Mouse (Mus musculus) monocyte, adult 59 days (primary cell): ENCODE data around the gene Gnat1. TPM values are rescaled to one million over a fixed set of nuclear protein-coding genes. Genes with fewer than 3 reads are reported as not detected.

Source experiments
- total RNA-seq, 2 experiments: library from RNA; stranded (reverse); gene quantifications; one replicate each; pipeline ENCODE4 v1.2.4; 2023

The Gnat1 gene
- total RNA-seq: not detected

DNA sequence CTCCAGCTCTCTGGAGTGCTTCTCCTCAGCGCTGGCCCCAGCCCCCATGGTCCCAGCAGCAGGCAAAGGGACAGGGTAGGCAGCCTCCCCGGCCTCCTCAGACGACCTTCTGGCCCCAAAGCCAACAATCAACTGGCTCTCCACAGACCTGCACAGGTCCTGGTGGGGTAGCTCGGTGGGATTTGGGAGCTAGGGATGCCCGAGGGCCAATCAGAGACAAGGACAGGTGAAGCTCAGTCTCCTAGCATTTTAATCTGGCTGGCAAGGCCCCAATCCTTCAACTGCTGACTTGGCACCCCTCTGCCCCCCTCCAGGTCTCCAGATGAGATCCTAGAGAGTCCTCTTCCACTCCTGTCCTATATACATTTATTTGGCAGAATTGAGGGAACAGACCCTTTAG lies at the start of gene Gnat1:
Gene Gnat1, minus strand, starts transcription at position 212 of the 400 bp plus-strand sequence.

DNA sequence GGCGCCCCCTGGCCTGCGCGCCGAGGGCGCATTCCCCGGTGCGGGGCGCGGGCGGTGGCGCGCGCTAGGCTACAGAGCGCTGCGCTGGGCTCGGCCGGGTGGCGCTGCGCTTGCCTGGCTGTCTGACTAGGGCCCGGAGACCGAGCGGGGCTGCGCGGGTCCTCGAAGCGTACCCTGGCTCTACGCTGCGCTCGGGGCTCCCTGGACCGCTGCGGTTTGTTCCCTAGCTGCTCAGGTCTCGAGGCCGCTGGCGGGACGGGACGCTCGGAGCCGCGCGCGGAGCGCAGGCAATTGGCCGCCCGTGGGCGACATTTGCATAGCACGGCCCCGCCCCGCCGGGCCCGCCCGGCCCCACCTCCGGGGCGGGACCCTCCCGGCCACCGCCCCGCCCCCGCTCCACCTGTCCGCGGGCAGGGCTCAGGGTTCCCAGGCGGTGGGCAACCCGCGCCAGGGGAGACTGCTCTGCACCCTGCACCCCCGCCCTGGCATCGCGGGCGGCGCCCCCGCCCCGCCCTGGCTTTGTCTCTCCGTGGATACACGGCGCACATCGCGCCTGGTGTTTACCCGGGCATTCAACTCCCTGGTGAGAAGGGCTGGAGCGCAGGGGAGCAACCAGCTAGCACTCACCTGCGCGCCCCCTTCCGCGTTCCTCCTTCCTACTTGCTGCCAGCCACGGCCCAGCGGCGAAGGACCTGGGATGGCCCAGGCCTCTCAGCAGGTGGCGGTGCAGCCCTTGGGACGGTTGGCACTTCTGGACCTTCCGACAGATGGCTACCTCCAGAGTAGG lies 30.4 kb upstream of the Gnat1 start, which contains the start of gene Sema3f:
Gene Sema3f, minus strand, starts transcription at position 779 of the 787 bp plus-strand sequence.

DNA sequence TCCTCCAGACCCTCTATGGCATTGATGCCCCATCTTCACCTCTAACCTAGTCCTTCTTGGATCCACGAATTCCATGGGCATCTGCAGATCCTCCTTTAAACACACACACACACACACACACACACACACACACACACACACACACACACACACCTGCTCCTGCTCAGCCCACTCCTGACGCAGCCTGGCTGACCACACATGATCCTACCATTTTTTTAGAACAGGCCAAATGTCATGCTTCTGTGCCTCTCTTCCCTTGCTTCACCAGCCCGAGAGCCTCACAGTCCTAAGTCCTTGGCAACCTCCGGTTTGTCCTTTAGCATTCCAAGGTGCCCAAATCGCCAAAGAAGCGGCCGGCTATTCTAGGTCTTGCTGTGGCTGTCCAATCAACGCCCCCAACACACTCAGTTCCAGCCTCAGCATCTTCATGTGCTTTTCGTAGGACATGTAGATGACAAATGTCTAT lies 10.0 kb downstream of the Gnat1 start, which contains the start of gene Slc38a3:
Gene Slc38a3, minus strand, starts transcription at position 51 of the 466 bp plus-strand sequence.

DNA sequence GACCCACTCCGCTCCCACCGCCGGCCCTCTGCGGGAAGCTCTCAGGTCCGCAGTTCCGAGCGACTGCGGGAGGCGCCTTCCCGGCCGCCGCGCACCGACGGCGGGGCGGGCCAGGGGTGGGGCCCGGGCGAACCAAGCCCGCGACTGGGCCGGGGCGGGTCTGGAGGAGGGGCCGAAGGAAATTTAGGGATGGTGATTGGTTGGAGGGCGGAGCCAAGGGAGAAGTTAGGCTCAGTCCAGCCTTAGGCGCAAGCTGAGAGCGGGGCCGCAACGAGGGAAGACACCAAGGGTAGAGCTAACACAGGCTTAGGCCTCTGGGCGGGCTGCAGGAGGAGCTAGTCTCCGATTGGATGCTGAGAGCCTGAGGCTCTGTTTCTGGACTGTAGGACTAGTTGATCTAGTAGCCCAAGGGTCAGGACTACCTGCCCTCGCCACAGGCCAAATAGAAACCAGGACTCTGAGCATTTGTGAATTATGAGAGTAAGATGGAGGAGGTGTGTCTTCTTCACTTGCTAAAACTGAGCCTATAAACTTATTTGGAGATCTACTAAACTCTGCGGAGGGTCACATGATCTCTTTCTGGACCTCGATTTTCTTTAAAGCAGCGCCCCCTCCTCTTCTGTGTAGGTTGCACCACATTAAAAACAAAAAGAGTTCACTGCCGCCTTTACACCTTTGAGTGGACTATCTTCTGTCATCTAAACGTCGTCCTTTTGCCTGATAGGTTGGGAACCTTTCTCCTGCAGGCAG lies 44.1 kb downstream of the Gnat1 start, which contains the start of gene Gnai2:
Gene Gnai2, minus strand, starts transcription at position 89 of the 750 bp plus-strand sequence.

Other genes starting within 250 kb of the Gnat1 start
- gene Tmem115, start 145.8 kb downstream of the Gnat1 start, total RNA-seq: 10 to 100 TPM; 22.2 to 24.0 TPM
- gene Cyb561d2, start 137.5 kb downstream of the Gnat1 start, total RNA-seq: 1 to 10 TPM; 8.4 to 9.2 TPM
- 10 to 100 TPM; 12.0 to 15.1 TPM for gene Nprl2, start 137.5 kb downstream of the Gnat1 start, total RNA-seq
- gene Zmynd10, start 132.4 kb downstream of the Gnat1 start, total RNA-seq: not detected
- 100 to 1,000 TPM; 122 to 127 TPM for gene Rassf1, start 128.2 kb downstream of the Gnat1 start, total RNA-seq
- 10 to 100 TPM; 16.1 to 17.9 TPM for gene Tusc2, start 116.5 kb downstream of the Gnat1 start, total RNA-seq
- gene Hyal2, start 111.8 kb downstream of the Gnat1 start, total RNA-seq: 1 to 10 TPM; 3.8 to 6.2 TPM
- gene Hyal1, start 102.8 kb downstream of the Gnat1 start, total RNA-seq: 1 to 10 TPM; 2.4 to 3.7 TPM
- gene Naa80, start 100.8 kb downstream of the Gnat1 start, total RNA-seq: 10 to 100 TPM; 10.3 to 14.2 TPM
- gene Hyal3, start 98.9 kb downstream of the Gnat1 start, total RNA-seq: 1 to 10 TPM in 1 of 2 experiments, under 1 TPM in 1; 0.50 to 1.4 TPM
- gene Ifrd2, start 92.1 kb downstream of the Gnat1 start, total RNA-seq: 10 to 100 TPM; 14.7 to 15.1 TPM
- not detected for gene Sema3b, start 70.5 kb downstream of the Gnat1 start, total RNA-seq
- gene Gnai2, start 44.3 kb downstream of the Gnat1 start, total RNA-seq: 100 to 1,000 TPM; 852 to 878 TPM
- not detected for gene Slc38a3, start 10.2 kb downstream of the Gnat1 start, total RNA-seq
- gene Sema3f, start 30.8 kb upstream of the Gnat1 start, total RNA-seq: not detected
- 100 to 1,000 TPM; 190 to 208 TPM for gene Rbm5, start 91.3 kb upstream of the Gnat1 start, total RNA-seq
- gene Rbm6, start 193.5 kb upstream of the Gnat1 start, total RNA-seq: 100 to 1,000 TPM in 1 of 2 experiments, 10 to 100 TPM in 1; 77.0 to 109 TPM
- gene Mon1a, start 208.4 kb upstream of the Gnat1 start, total RNA-seq: 10 to 100 TPM; 14.9 to 15.2 TPM
- 1 to 10 TPM; 2.7 to 6.2 TPM for gene Mst1r, start 227.2 kb upstream of the Gnat1 start, total RNA-seq
- gene Actl11, start 248.8 kb upstream of the Gnat1 start, total RNA-seq: not detected